21 mouse cellular contexts compared by ENCODE assay signal in the genomic region with DNA sequence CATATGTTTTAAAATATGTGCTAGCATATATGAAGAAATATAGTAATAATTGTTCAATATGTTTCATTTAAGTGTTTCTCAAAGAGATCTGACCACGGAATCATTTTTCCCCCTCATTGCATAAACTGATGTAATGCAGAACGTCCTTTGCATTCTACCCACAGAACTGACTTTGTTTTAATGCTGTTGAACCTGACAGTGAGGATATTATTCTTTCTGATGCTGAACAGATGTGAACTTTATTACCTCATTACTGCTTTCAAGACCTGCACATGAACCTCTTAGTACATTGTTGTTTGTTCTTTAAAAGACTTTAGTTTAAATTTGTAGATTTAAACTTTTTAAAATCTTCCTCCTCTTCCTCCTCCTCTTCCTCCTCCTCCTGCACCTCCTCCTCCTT.
DNase-seq lines count a peak whose midpoint lies in the region; ATAC-seq and TF ChIP-seq lines count a peak whose summit lies in the region.
"Had no signal": no experiment of that assay in that cellular context is flagged by ENCODE, and none has a peak within 500 bp of the region (broad histone marks: within the 10 kb centered on the region; RNA-seq: fewer than 3 reads in every experiment).

No protein-coding gene starts in this region.

- H3K27ac ChIP-seq in kidney, postnatal 0 days: no peak overlapping the region
- no peak overlapping the region for H3K27ac ChIP-seq in kidney, embryonic 16.5 days (ENCODE audit: low read length)
- no peak overlapping the region for H3K27ac ChIP-seq in embryonic facial prominence, embryonic 14.5 days (replicated peaks; ENCODE audit: low read depth, low read length)
- peak overlapping the region; percentile 37 for H3K27ac ChIP-seq in limb, embryonic 10.5 days
- 0 out of 2 replicates have a peak overlapping the region, but pooled peaks have one; percentile 9 for H3K27ac ChIP-seq in limb, embryonic 14.5 days (replicated peaks; ENCODE audit: low read depth, low read length)
- no peak overlapping the region for H3K27ac ChIP-seq in midbrain, embryonic 11.5 days (ENCODE audit: low read depth, low read length)
- H3K27ac ChIP-seq: forebrain, embryonic 15.5 days; heart, adult 2 months; heart, embryonic 15.5 days; hindbrain, embryonic 10.5 days; hindbrain, embryonic 14.5 days had no signal

- peak; percentile 22 for DNase-seq in kidney, postnatal 0 days (ENCODE audit: low spot score)
- DNase-seq in embryonic facial prominence, embryonic 14.5 days (ENCODE audit: low spot score): peak; percentile 22
- no peak for DNase-seq in limb, embryonic 10.5 days (ENCODE audit: low spot score)
- DNase-seq in limb, embryonic 14.5 days (ENCODE audit: low spot score): no peak
- DNase-seq in midbrain, embryonic 11.5 days (ENCODE audit: low spot score, missing footprints): no peak
- DNase-seq in left cerebral cortex, postnatal 10 days (ENCODE audit: extremely low spot score in 1 of 2, low spot score in 2 of 2): no peak
- DNase-seq: adrenal gland, postnatal 10 days; cerebellum, adult 11-12 months; cerebellum, adult 9-10 months; cerebellum, postnatal 25 days; gastrocnemius, postnatal 14 days; heart, adult 2 months; heart, postnatal 14 days had no signal

- ATAC-seq in kidney, postnatal 0 days (replicated peaks; ENCODE audit: low FRiP score, low read depth): no peak
- ATAC-seq in kidney, embryonic 16.5 days (ENCODE audit: low FRiP score, low TSS enrichment): no peak
- ATAC-seq in embryonic facial prominence, embryonic 14.5 days (ENCODE audit: low read depth): no peak; the same call in 1 of the 2 replicates
- ATAC-seq in limb, embryonic 14.5 days (ENCODE audit: low FRiP score, low read depth): no peak
- no peak for ATAC-seq in midbrain, embryonic 11.5 days (ENCODE audit: low FRiP score)
- ATAC-seq: forebrain, embryonic 15.5 days; inflammation-experienced regulatory T-cells, adult 6 months; intestine, postnatal 0 days had no signal

- no peak overlapping the region for H3K4me2 ChIP-seq in kidney, postnatal 0 days (ENCODE audit: low read length)
- no peak overlapping the region for H3K4me2 ChIP-seq in kidney, embryonic 16.5 days (replicated peaks; ENCODE audit: low read depth, low read length)
- no peak overlapping the region for H3K4me2 ChIP-seq in embryonic facial prominence, embryonic 14.5 days (ENCODE audit: low read depth, low read length)
- no peak overlapping the region for H3K4me2 ChIP-seq in limb, embryonic 14.5 days (replicated peaks; ENCODE audit: low read depth, low read length, severe bottlenecking)
- no peak overlapping the region for H3K4me2 ChIP-seq in midbrain, embryonic 11.5 days
- H3K4me2 ChIP-seq: forebrain, embryonic 15.5 days; heart, embryonic 11.5 days; heart, embryonic 15.5 days; hindbrain, embryonic 14.5 days had no signal

- no peak overlapping the region for H3K9ac ChIP-seq in kidney, postnatal 0 days (ENCODE audit: low read depth, low read length)
- no peak overlapping the region for H3K9ac ChIP-seq in kidney, embryonic 16.5 days (replicated peaks; ENCODE audit: low read length)
- no peak overlapping the region for H3K9ac ChIP-seq in embryonic facial prominence, embryonic 14.5 days (ENCODE audit: low read depth, low read length)
- no peak overlapping the region for H3K9ac ChIP-seq in limb, embryonic 14.5 days (ENCODE audit: low read depth, low read length, severe bottlenecking)
- no peak overlapping the region for H3K9ac ChIP-seq in midbrain, embryonic 11.5 days (ENCODE audit: low read length)
- H3K9ac ChIP-seq: forebrain, embryonic 15.5 days; heart, embryonic 15.5 days; hindbrain, embryonic 14.5 days had no signal

- no peaks in the 10 kb centered on the region for H3K9me3 ChIP-seq in kidney, postnatal 0 days (replicated peaks; ENCODE audit: low read length)
- no peaks in the 10 kb centered on the region for H3K9me3 ChIP-seq in kidney, embryonic 16.5 days (ENCODE audit: low read length)
- H3K9me3 ChIP-seq in embryonic facial prominence, embryonic 14.5 days (ENCODE audit: control insufficient read depth, low read length): no peaks in the 10 kb centered on the region
- no peaks in the 10 kb centered on the region for H3K9me3 ChIP-seq in limb, embryonic 10.5 days (replicated peaks)
- no peaks in the 10 kb centered on the region for H3K9me3 ChIP-seq in limb, embryonic 14.5 days (ENCODE audit: control insufficient read depth, low read length)
- H3K9me3 ChIP-seq in midbrain, embryonic 11.5 days (ENCODE audit: control insufficient read depth, low read length): no peaks in the 10 kb centered on the region
- H3K9me3 ChIP-seq: forebrain, embryonic 15.5 days; heart, embryonic 15.5 days; hindbrain, embryonic 10.5 days had no signal

- TF ChIP-seq POLR2A in limb, embryonic 14.5 days (IDR thresholded peaks at IDR 0.05; ENCODE audit: borderline replicate concordance, extremely low read depth, insufficient read depth, insufficient read length): no peak

- WGBS in kidney, postnatal 0 days: 39% methylated on average over 2 of the region's 2 CpGs
- WGBS in kidney, embryonic 16.5 days: 26% methylated on average over 2 of the region's 2 CpGs
- 22% methylated on average over 2 of the region's 2 CpGs for WGBS in embryonic facial prominence, embryonic 14.5 days
- 40% methylated on average over 2 of the region's 2 CpGs for WGBS in limb, embryonic 10.5 days
- WGBS in limb, embryonic 14.5 days: 25% methylated on average over 2 of the region's 2 CpGs
- 65% methylated on average over 2 of the region's 2 CpGs for WGBS in midbrain, embryonic 11.5 days

- H3K4me1 ChIP-seq in kidney, postnatal 0 days (replicated peaks; ENCODE audit: insufficient read depth, low read length): no peaks in the 10 kb centered on the region
- no peaks in the 10 kb centered on the region for H3K4me1 ChIP-seq in kidney, embryonic 16.5 days (ENCODE audit: insufficient read depth, low read length)
- H3K4me1 ChIP-seq in embryonic facial prominence, embryonic 14.5 days (ENCODE audit: control insufficient read depth, insufficient read depth, low read length): peaks cover 4% of the 10 kb centered on the region; the same call in 1 of the 2 replicates
- H3K4me1 ChIP-seq in limb, embryonic 10.5 days: peaks cover 19% of the 10 kb centered on the region
- peaks cover 16% of the 10 kb centered on the region for H3K4me1 ChIP-seq in limb, embryonic 14.5 days (ENCODE audit: control insufficient read depth, insufficient read depth, low read length)
- H3K4me1 ChIP-seq in midbrain, embryonic 11.5 days (ENCODE audit: control insufficient read depth, insufficient read depth, low read length): no peaks in the 10 kb centered on the region
- H3K4me1 ChIP-seq: forebrain, embryonic 15.5 days; heart, embryonic 15.5 days; hindbrain, embryonic 10.5 days had no signal

- intact Hi-C loops in left cerebral cortex, postnatal 10 days (cut with DNase I): no loop called here

- no peak for TF ChIP-seq CTCF in kidney, postnatal 0 days (IDR thresholded peaks at IDR 0.05; ENCODE audit: low read depth)

- no peaks in the 10 kb centered on the region for H3K36me3 ChIP-seq in kidney, postnatal 0 days (ENCODE audit: insufficient read depth, low read length)
- no peaks in the 10 kb centered on the region for H3K36me3 ChIP-seq in kidney, embryonic 16.5 days (ENCODE audit: insufficient read depth, low read length)
- H3K36me3 ChIP-seq in embryonic facial prominence, embryonic 14.5 days (ENCODE audit: control insufficient read depth, insufficient read depth, low read length): no peaks in the 10 kb centered on the region
- no peaks in the 10 kb centered on the region for H3K36me3 ChIP-seq in limb, embryonic 10.5 days
- no peaks in the 10 kb centered on the region for H3K36me3 ChIP-seq in limb, embryonic 14.5 days (ENCODE audit: control insufficient read depth, insufficient read depth, low read length)
- H3K36me3 ChIP-seq in midbrain, embryonic 11.5 days (ENCODE audit: control insufficient read depth, insufficient read depth, low read length): no peaks in the 10 kb centered on the region
- H3K36me3 ChIP-seq: forebrain, embryonic 15.5 days; heart, embryonic 15.5 days; hindbrain, embryonic 10.5 days had no signal

- H3K27me3 ChIP-seq in kidney, postnatal 0 days (ENCODE audit: insufficient read depth, low read length): no peaks in the 10 kb centered on the region
- no peaks in the 10 kb centered on the region for H3K27me3 ChIP-seq in kidney, embryonic 16.5 days (ENCODE audit: insufficient read depth, low read length)
- H3K27me3 ChIP-seq in embryonic facial prominence, embryonic 14.5 days (replicated peaks; ENCODE audit: control insufficient read depth, insufficient read depth, low read length): no peaks in the 10 kb centered on the region
- H3K27me3 ChIP-seq in limb, embryonic 10.5 days (ENCODE audit: low read depth, poor library complexity, severe bottlenecking): no peaks in the 10 kb centered on the region
- no peaks in the 10 kb centered on the region for H3K27me3 ChIP-seq in limb, embryonic 14.5 days (ENCODE audit: control insufficient read depth, insufficient read depth, low read length)
- no peaks in the 10 kb centered on the region for H3K27me3 ChIP-seq in midbrain, embryonic 11.5 days (ENCODE audit: control insufficient read depth, insufficient read depth, low read length)
- H3K27me3 ChIP-seq: forebrain, embryonic 15.5 days; heart, embryonic 15.5 days had no signal

- H3K4me3 ChIP-seq in kidney, postnatal 0 days (replicated peaks; ENCODE audit: low read depth, low read length): no peak overlapping the region
- H3K4me3 ChIP-seq in kidney, embryonic 16.5 days (ENCODE audit: low read length): no peak overlapping the region
- no peak overlapping the region for H3K4me3 ChIP-seq in embryonic facial prominence, embryonic 14.5 days (ENCODE audit: low read depth, low read length)
- H3K4me3 ChIP-seq in limb, embryonic 10.5 days: no peak overlapping the region
- no peak overlapping the region for H3K4me3 ChIP-seq in limb, embryonic 14.5 days (replicated peaks; ENCODE audit: low read length)
- no peak overlapping the region for H3K4me3 ChIP-seq in midbrain, embryonic 11.5 days (ENCODE audit: low read depth, low read length)
- H3K4me3 ChIP-seq: forebrain, embryonic 15.5 days; heart, adult 2 months; heart, embryonic 15.5 days; hindbrain, embryonic 10.5 days had no signal

Comparison
In these comparisons a context has a peak if more than half of its experiments do, and no peak if none do; other contexts are left out.
1. DNase-seq: peak in kidney, postnatal 0 days (single experiment) and embryonic facial prominence, embryonic 14.5 days (single experiment); none in limb, embryonic 10.5 days (single experiment), limb, embryonic 14.5 days (single experiment), midbrain, embryonic 11.5 days (single experiment) and left cerebral cortex, postnatal 10 days (0 of 2).
2. H3K27ac ChIP-seq: peak in limb, embryonic 10.5 days (single experiment) and limb, embryonic 14.5 days (single experiment); none in kidney, postnatal 0 days (single experiment), kidney, embryonic 16.5 days (single experiment), embryonic facial prominence, embryonic 14.5 days (single experiment) and midbrain, embryonic 11.5 days (single experiment).